Mouse (Mus musculus): Measurements from ENCODE around the gene Olfr545. TPM values are rescaled to one million over a fixed set of nuclear protein-coding genes. Genes with fewer than 3 reads are reported as not detected.

Gene Olfr545
- polyA plus RNA-seq, 2 experiments: not detected

DNA sequence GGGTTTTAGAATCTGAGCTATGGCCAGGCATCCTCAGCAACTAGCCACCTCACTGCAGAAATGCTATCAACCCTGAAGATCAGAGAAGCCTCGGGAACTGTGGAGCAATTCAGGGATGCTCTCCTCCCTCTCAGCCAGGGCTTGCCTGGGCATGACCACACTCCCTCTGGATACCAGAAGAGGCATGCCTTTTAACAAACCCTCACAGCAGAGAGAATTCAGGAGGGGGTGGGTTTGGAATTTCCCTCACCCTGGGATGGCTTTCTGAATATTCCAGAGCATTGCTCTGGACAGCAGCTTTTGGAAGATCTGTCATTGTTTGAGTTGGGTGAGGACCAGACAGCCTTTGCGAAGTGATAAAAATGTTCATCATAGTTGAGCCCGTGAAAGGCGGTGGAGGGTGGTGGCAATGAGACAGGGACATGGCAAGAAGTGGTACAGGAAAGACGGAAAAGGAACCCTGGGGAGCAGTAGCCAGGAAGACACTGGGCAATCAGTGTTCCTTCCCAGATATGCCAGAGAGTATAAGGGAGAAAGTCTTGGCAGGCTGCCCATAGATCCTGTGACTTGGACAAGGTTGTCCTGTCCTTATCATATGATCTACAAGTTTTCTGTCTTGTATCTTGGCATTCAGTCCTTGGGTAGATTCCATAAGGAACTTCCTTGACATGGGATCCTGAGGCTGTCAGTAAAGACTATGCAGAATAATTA is 19.9 kb downstream of the Olfr545 start:
- H3K4me2 ChIP-seq (replicated peaks; ENCODE audit: low read depth, low read length, severe bottlenecking): no peak overlapping the region
- no peaks in the 10 kb centered on the region for H3K4me1 ChIP-seq (ENCODE audit: control insufficient read depth, insufficient read depth, low read length)
- TF ChIP-seq POLR2A (IDR thresholded peaks at IDR 0.05; ENCODE audit: borderline replicate concordance, extremely low read depth, insufficient read depth, insufficient read length): no peak
- no peaks in the 10 kb centered on the region for H3K27me3 ChIP-seq (ENCODE audit: control insufficient read depth, insufficient read depth, low read length)
- H3K9ac ChIP-seq (ENCODE audit: low read depth, low read length, severe bottlenecking): no peak overlapping the region
- DNase-seq (ENCODE audit: low spot score) (peak; percentile 38), ATAC-seq (ENCODE audit: low FRiP score, low read depth) (no peak)
- WGBS: 67% methylated on average over 5 of the region's 5 CpGs
- H3K9me3 ChIP-seq (ENCODE audit: control insufficient read depth, low read length): no peaks in the 10 kb centered on the region
- H3K27ac ChIP-seq (replicated peaks; ENCODE audit: low read depth, low read length): no peak overlapping the region
- no peaks in the 10 kb centered on the region for H3K36me3 ChIP-seq (ENCODE audit: control insufficient read depth, insufficient read depth, low read length)
- H3K4me3 ChIP-seq (replicated peaks; ENCODE audit: low read length): no peak overlapping the region

DNA sequence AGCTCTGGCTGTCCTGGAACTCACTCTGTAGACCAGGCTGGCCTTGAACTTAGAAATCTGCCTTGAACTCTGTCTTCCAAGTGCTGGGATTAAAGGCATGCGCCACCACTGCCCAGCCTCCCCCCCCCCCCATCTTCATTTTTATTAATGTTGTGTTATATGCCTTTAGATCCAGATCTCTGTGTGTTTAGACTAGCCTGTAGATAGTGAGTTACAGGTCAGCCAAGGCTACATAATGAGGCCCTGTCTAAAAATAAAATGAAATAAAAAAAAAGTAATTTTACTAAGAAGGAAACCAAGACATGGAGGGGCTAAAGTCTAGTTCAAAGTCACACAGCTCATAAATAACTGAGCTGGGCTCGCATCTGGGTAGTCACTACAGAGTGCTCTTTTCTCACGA is 20.4 kb downstream of the Olfr545 start:
- no peaks in the 10 kb centered on the region for H3K4me1 ChIP-seq (ENCODE audit: control insufficient read depth, insufficient read depth, low read length)
- H3K4me2 ChIP-seq (replicated peaks; ENCODE audit: low read depth, low read length, severe bottlenecking): no peak overlapping the region
- WGBS: 59% methylated on average over 3 of the region's 3 CpGs
- no peak for TF ChIP-seq POLR2A (IDR thresholded peaks at IDR 0.05; ENCODE audit: borderline replicate concordance, extremely low read depth, insufficient read depth, insufficient read length)
- no peaks in the 10 kb centered on the region for H3K36me3 ChIP-seq (ENCODE audit: control insufficient read depth, insufficient read depth, low read length)
- ATAC-seq (ENCODE audit: low FRiP score, low read depth) (no peak), DNase-seq (ENCODE audit: low spot score) (no peak)
- H3K9me3 ChIP-seq (ENCODE audit: control insufficient read depth, low read length): no peaks in the 10 kb centered on the region
- no peak overlapping the region for H3K9ac ChIP-seq (ENCODE audit: low read depth, low read length, severe bottlenecking)
- no peaks in the 10 kb centered on the region for H3K27me3 ChIP-seq (ENCODE audit: control insufficient read depth, insufficient read depth, low read length)
- H3K4me3 ChIP-seq (replicated peaks; ENCODE audit: low read length): no peak overlapping the region
- no peak overlapping the region for H3K27ac ChIP-seq (replicated peaks; ENCODE audit: low read depth, low read length)

GRCm38 (mm10) chr7:102478425-102478824 is 20.9 kb downstream of the Olfr545 start:
- no peak overlapping the region for H3K4me2 ChIP-seq (replicated peaks; ENCODE audit: low read depth, low read length, severe bottlenecking)
- H3K36me3 ChIP-seq (ENCODE audit: control insufficient read depth, insufficient read depth, low read length): no peaks in the 10 kb centered on the region
- H3K27me3 ChIP-seq (ENCODE audit: control insufficient read depth, insufficient read depth, low read length): no peaks in the 10 kb centered on the region
- no peaks in the 10 kb centered on the region for H3K9me3 ChIP-seq (ENCODE audit: control insufficient read depth, low read length)
- no peak for ATAC-seq (ENCODE audit: low FRiP score, low read depth)
- no peak for DNase-seq (ENCODE audit: low spot score)
- WGBS: 92% methylated on average over 4 of the region's 4 CpGs
- no peaks in the 10 kb centered on the region for H3K4me1 ChIP-seq (ENCODE audit: control insufficient read depth, insufficient read depth, low read length)
- no peak for TF ChIP-seq POLR2A (IDR thresholded peaks at IDR 0.05; ENCODE audit: borderline replicate concordance, extremely low read depth, insufficient read depth, insufficient read length)
- H3K9ac ChIP-seq (ENCODE audit: low read depth, low read length, severe bottlenecking): no peak overlapping the region
- no peak overlapping the region for H3K27ac ChIP-seq (replicated peaks; ENCODE audit: low read depth, low read length)
- no peak overlapping the region for H3K4me3 ChIP-seq (replicated peaks; ENCODE audit: low read length)

GRCm38 (mm10) chr7:102477377-102477776 is 22.0 kb downstream of the Olfr545 start:
- Histone ChIP-seq H3K4me1 (ENCODE audit: control insufficient read depth, insufficient read depth, low read length) (no peaks in the 10 kb centered on the region), H3K4me2 (replicated peaks; ENCODE audit: low read depth, low read length, severe bottlenecking) (no peak overlapping the region), H3K4me3 (replicated peaks; ENCODE audit: low read length) (no peak overlapping the region), H3K27me3 (ENCODE audit: control insufficient read depth, insufficient read depth, low read length) (no peaks in the 10 kb centered on the region), H3K27ac (replicated peaks; ENCODE audit: low read depth, low read length) (no peak overlapping the region), H3K36me3 (ENCODE audit: control insufficient read depth, insufficient read depth, low read length) (no peaks in the 10 kb centered on the region), H3K9me3 (ENCODE audit: control insufficient read depth, low read length) (no peaks in the 10 kb centered on the region), H3K9ac (ENCODE audit: low read depth, low read length, severe bottlenecking) (no peak overlapping the region)
- ATAC-seq (ENCODE audit: low FRiP score, low read depth) (no peak), DNase-seq (ENCODE audit: low spot score) (no peak)
- no peak for TF ChIP-seq POLR2A (IDR thresholded peaks at IDR 0.05; ENCODE audit: borderline replicate concordance, extremely low read depth, insufficient read depth, insufficient read length)
- 81% methylated on average over 11 of the region's 11 CpGs for WGBS

DNA sequence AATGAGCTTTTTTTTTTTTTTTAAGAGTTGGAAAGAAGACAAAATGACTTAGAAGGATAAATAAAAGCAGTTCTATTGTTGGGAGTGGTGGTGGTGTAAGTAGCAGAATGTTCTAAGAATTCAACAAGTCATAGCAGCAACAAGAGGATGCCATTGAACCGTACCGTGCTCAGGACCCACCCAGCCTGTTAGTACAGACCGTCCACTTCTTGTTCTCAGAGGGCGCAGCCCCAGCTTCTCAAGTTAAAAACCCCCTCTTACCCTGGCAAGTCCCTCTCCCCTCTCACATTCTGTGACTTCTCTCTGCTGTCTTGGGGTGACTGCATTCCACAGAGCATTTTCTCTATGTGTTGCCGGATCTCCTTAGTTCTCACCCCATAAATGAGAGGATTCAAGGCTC is 22.8 kb downstream of the Olfr545 start:
- no peak overlapping the region for H3K4me2 ChIP-seq (replicated peaks; ENCODE audit: low read depth, low read length, severe bottlenecking)
- no peak overlapping the region for H3K9ac ChIP-seq (ENCODE audit: low read depth, low read length, severe bottlenecking)
- ATAC-seq (ENCODE audit: low FRiP score, low read depth) (no peak), DNase-seq (ENCODE audit: low spot score) (no peak)
- H3K9me3 ChIP-seq (ENCODE audit: control insufficient read depth, low read length): no peaks in the 10 kb centered on the region
- H3K27ac ChIP-seq (replicated peaks; ENCODE audit: low read depth, low read length): no peak overlapping the region
- WGBS: 91% methylated on average over 5 of the region's 5 CpGs
- H3K4me3 ChIP-seq (replicated peaks; ENCODE audit: low read length): no peak overlapping the region
- TF ChIP-seq POLR2A (IDR thresholded peaks at IDR 0.05; ENCODE audit: borderline replicate concordance, extremely low read depth, insufficient read depth, insufficient read length): no peak
- no peaks in the 10 kb centered on the region for H3K27me3 ChIP-seq (ENCODE audit: control insufficient read depth, insufficient read depth, low read length)
- H3K36me3 ChIP-seq (ENCODE audit: control insufficient read depth, insufficient read depth, low read length): no peaks in the 10 kb centered on the region
- H3K4me1 ChIP-seq (ENCODE audit: control insufficient read depth, insufficient read depth, low read length): no peaks in the 10 kb centered on the region

All from limb, embryonic 14.5 days (tissue).